Mouse (Mus musculus): ENCODE data around the gene Ndufb8.

Gene Ndufb8

GRCm38 (mm10) chr19:44554861-44555590 lies at the start of gene Ndufb8:
Gene Ndufb8 (minus strand): TSS chr19:44555440.
- peak; percentile 95 to 99 for DNase-seq (ENCODE audit: low spot score in 2 of 2)

DNA sequence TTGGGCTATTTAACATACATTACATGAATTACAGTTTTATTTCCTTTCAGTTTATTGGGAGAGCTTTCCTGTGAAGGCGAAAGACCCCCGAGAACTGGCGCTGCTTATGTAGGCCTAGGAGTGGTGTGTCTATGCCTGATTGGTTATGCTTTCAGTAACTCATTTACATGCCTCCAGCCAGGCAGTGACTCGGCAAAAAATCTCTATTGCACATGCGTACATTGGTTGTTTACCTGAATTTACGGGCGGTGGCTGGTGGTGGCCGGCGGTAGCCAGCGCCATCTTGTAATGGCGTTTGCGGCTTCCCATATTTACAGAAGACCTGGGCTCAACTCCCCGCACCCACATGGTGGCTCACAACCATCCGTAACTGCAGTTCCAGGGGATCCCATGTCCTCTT lies 38.9 kb upstream of the Ndufb8 start:
- DNase-seq (ENCODE audit: low spot score in 2 of 2): no peak

- DNase-seq (ENCODE audit: low spot score in 2 of 2): no peak
Measured at GRCm38 (mm10) chr19:44591638-44592037, 36.4 kb upstream of the Ndufb8 start.

DNA sequence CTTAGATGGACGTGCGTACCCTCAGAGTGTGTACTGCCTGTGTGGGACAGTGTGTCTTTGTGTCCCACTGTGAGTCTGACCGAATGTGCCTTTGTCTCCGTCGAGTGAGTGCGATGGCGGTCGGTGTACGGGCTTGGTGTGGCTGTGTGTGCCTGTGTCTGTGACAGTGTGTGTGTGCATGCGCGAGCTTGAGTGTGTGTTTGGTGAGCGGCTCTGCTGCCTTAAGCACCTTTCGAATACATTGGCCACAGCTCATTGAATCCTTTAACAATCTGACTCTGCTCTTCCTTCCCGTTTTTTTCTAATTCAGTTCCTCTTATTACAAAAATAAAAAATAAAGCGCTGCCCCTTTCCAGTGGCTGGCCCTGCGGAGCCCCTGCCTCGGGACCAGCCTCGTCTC lies 35.8 kb upstream of the Ndufb8 start:
- no peak for DNase-seq (ENCODE audit: low spot score in 2 of 2)

GRCm38 (mm10) chr19:44589591-44590223 lies 34.5 kb upstream of the Ndufb8 start:
- no peak for DNase-seq (ENCODE audit: low spot score in 2 of 2)

DNA sequence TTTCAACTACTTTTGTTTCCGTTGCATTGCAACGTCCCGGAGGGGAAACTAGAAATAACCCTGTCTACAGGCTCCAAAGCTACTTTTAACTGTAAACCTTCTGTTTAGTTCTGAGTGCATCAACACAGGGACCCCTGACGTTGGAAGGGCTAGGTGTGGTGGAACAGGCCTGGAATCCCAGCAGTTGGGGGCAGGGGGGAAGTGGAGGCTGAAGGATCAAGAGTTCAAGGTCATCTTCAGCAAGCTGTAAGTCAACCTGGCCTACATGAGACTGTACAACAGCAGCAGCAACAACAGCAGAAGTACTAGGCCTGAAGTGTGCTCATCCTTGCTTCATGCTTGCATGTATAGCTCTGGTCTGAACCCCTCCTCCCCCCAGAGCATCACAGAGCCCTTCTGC lies 32.8 kb upstream of the Ndufb8 start:
- DNase-seq (ENCODE audit: low spot score in 2 of 2): no peak

DNA sequence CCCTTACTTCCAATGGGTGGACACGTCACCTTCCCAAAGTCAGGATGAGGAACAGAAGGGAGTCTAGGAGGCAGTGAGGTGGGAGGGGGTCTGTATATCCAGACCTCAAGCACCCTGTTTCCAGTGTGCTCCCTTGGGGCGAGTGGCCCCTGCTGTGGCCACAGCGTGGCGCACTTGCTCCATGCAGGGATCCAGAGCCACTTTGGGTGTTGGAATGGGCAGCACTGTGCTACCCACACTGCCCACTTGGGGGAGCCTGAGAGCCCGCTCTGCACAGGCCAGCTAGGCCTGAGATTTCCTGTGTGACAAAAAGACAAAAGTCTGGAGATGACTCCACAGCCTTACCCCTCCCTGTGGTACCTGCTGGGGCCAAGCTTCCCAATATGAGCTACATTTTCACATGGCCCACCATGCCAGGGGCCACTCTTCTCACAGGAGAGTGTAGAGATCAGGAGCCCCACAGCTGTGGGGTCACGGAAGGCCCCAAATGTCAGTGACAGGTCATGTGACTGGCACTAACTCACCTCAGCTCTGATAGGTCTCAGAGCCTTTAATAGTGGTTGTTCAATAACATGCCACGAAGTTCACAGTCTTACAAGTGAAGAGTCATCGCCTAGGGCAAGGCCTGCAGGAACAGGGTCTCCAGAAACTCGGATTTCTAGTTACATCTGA lies 27.5 kb upstream of the Ndufb8 start:
- peak; percentile 86 to 96 for DNase-seq (ENCODE audit: low spot score in 2 of 2)

DNA sequence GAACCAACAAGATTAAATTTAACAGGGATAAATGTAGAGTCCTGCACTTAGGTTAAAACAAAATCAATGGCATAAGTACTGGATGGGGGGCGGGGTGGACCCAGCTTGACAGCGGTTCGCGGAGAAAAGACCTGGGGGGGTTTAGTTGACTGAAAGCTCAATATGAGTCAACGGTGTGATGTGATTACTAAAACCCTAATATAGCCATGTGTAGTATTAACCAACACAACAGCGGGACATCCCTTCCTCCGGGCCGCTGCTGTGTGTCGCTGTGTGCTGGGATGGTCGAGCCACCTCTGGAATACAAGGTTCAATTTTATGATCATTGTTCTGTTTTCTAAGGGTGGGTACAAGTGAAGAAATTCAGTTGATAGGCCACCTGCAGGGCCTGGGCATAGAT lies 26.9 kb upstream of the Ndufb8 start:
- no peak for DNase-seq (ENCODE audit: low spot score in 2 of 2)

DNA sequence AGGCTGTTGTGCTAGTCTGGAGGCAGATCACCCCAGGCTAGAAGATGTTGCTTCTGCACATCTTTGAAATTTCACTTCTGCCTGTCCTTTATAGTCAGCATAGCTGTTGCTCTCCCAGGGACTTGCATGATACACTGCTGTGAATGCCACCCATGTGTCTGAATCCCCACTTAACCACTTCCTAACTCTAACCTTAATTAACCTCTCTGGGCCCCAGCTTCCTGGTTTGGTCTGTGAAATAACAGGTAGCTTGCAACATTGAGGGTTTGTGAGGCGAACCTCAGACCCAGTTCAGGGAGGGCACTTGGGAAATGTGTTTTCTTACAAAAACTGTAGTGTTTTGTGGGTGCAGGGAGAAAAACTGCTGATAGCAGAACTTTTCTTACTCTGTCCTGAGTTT lies 22.8 kb upstream of the Ndufb8 start:
- no peak for DNase-seq (ENCODE audit: low spot score in 2 of 2)

GRCm38 (mm10) chr19:44576275-44576674 lies 21.0 kb upstream of the Ndufb8 start:
- no peak for DNase-seq (ENCODE audit: low spot score in 2 of 2)

DNA sequence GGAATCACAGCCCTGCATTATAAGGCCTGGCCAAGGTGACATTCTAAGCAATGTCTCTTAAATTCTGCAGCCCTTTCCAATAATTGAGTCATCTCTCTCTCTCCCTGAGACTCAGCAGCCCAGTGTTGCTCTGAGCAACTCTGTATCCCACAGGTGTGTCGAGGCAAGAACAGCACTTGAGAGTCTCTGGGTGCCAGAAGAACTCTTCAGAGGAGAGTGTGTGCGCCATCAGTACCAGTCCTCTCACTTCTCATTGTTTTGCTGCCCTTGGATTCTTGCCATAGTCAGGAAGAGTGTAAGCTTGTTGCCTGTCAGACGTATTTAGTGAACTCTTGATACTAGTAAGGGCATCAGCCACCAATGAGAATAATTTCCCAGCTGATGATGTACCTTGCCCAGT lies 12.5 kb upstream of the Ndufb8 start:
- no peak for DNase-seq (ENCODE audit: low spot score in 2 of 2)

- no peak for DNase-seq (ENCODE audit: low spot score in 2 of 2)
Measured at GRCm38 (mm10) chr19:44564006-44564405, 8.8 kb upstream of the Ndufb8 start.

GRCm38 (mm10) chr19:44562652-44563206 lies 7.5 kb upstream of the Ndufb8 start, which contains the start of gene Hif1an:
Gene Hif1an (plus strand): TSS chr19:44562850.
- DNase-seq (ENCODE audit: low spot score in 2 of 2): peak; percentile 94 to 98

- no peak for DNase-seq (ENCODE audit: low spot score in 2 of 2)
Measured at GRCm38 (mm10) chr19:44554490-44554860, 765 bp downstream of the Ndufb8 start.

DNA sequence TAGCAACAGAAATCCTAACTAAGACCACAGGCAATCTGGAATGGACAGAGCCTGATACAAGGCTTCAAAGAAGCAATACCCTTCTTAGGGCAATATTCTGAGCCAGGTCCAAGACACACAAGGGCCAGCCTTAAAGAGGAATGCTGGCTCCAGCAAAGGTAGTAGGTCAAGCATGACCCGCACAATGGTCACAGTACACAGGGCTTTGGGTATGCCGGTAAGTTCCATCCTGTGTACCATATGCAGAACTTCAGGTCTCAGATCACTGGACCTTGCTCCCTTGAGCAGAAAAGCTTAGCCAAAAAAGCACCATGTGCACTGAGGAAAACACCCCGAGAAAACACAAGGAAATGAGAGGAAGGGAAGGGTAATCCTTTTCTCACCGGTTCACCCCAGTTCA lies 2.0 kb downstream of the Ndufb8 start:
- no peak for DNase-seq (ENCODE audit: low spot score in 2 of 2)

DNA sequence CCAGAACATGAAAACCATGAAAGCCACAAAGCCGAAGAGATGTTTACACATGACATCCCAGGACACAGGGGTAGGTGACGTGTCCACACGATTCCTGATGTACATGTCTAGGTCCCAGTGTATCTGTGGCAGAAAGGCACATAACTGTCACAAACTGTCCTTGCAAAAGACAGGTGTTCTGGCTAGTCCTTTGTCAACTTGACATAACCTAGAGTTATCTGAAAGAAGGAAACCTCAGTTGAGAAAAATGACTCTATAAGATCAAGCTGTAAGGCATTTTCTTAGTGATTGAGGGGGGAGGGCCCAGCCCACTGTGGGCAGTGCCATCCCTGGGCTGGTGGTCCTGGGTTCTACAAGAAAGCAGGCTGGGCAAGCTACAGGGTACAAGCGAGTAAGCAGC lies 2.5 kb downstream of the Ndufb8 start, which contains the start of gene Gm20538:
Gene Gm20538 (minus strand): TSS at position 101 of the 400 bp plus-strand sequence.
- no peak for DNase-seq (ENCODE audit: low spot score in 2 of 2)

DNA sequence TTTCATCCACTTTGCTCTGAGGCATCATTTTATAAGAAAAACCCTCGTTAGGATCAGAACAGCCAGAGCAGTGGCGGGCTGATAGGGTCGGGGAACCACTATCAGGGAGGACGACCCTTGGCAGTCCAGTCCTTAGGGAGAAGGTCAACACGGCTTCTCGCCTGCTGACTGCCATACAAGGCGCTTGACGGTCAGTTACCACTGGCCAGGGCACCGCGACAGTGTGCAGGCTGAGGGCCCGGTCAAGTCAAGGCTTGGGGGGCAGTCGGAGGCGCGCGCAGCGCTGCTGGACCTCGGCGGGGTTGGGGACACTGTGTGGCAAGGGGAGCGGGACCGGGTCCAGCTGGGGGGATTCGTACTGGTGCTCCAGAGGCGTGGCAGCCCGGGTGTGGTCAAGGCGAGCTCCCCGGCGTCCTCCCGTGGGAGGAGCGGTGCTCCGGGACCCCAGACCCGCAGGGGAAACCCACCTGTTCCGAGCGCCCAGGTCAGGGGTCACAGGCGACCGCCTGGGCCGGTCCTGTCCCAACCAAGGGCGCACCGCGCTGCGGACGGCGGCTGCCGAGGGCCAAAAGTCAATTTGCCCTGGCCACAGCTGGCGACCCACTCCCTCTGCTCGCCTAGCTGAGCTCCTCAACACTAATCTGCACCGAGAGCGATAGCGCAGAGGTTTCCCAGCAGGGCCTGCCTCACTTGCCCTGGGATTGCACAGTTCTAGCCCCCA lies 9.8 kb downstream of the Ndufb8 start, which contains the start of gene Sec31b:
Gene Sec31b (minus strand): TSS at position 544 of the 721 bp plus-strand sequence.
- peak; percentile 33 to 71 for DNase-seq (ENCODE audit: low spot score in 2 of 2)

DNA sequence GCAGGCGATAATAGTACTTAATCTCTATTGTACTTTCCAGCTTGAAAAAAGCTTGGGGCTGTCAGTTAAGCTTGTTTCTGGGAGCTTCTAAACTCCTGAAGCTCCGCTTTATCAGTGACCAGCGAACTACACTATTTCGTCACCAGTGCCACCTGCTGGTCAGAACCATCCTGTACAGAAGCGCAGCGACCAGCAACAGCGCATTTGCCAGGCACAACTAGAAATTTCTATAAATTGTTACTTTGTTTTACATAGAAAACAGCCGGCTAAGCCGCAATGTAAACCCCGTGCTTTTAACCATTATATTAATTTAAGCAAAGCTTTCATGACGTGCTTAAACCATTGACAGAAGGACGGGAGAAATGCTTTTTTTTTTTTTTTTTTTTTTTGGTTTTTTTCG lies 10.5 kb downstream of the Ndufb8 start:
- DNase-seq (ENCODE audit: low spot score in 2 of 2): peak; percentile 75 to 87

DNA sequence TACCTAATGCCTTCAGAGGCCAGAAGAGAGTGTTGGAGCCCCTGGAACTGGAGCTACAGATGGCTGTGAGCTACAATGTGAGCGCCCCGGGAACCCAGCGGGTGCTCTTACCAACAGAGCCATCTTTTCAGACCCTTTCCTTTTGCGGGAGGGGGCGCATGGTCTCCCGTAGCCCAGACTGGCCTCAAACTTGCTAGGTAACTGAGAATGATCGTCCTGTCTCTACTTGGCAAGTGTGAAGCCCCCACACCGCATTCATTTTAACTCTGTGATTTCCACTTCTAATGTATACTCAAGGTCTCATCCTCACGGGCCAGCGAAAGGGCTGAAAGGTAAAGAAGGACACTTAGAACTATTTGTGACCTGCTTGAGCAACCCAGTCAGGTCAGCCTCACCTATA lies 10.9 kb downstream of the Ndufb8 start:
- DNase-seq (ENCODE audit: low spot score in 2 of 2): no peak

DNA sequence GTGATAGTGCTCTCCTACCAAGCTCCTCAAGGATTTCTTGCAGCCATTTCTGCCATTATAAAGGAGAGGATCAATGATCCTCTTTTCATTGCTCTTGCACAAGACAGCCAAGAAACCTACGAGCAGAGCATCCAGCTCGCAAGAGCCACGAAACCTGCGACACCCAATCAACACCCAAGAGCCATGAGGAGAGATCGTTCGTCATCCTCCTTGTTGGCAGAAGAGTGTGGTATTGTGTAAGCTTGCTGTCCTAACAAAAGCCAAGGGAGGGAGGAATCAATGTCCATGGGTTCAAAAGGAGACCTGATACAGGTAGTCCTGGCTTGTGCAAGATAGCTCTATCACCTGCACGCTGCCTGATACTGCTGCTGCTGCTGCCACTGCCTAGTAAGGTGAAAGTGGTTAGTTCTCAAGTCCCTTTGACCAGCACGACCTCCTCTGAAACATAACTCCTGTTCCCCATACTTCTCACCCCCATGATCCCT lies 12.5 kb downstream of the Ndufb8 start:
- no peak for DNase-seq (ENCODE audit: low spot score in 2 of 2)

DNA sequence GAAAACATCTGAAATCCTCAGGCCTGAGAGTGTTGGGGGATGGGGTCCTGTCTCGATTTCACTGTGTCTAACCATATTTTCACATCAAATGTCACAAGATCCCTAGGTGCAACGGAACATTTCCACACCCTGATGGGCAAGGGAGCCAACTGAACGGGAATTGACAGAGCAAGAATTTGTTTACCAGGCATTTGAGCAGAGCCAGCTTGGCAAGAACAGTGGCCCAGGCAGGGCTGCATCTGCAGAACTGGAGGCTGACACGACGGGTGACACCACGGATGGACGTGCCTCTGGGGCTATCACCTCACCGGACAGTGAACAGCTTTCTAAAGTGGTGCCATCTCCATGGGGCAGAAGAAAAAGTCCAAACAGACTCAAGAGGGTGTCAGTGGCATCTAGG lies 17.8 kb downstream of the Ndufb8 start:
- no peak for DNase-seq (ENCODE audit: low spot score in 2 of 2)

DNA sequence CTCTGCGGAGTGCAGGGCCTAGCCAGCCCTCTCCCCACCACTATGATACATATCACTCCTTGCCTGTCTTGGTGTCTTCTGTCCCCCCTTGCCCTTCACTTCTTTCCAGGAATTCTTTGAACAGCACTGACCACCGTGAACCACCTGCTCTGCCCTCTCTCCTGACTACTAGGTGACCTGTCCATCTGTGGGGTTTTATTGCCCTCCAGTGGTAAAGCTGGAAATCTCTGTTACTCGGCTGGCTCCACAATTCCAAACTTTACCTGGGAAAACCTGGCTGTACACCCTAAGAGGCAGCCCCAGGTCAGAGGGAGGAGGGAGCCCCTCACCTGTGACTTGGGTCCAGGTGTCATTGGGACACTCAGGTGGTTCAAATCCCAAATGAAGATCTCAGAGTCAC lies 19.9 kb downstream of the Ndufb8 start:
- no peak for DNase-seq (ENCODE audit: low spot score in 2 of 2)
